Mouse (Mus musculus) liver, embryonic 14.5 days (tissue): Measurements from ENCODE around the gene Slc22a15. TPM values are rescaled to one million over a fixed set of nuclear protein-coding genes. Genes with fewer than 3 reads are reported as not detected.

ENCODE experiments used
- ATAC-seq: fragments of 200-750 bp; cut with Nextera tagmentation; 2 replicates; pipeline ENCODE4 v1.8.0; 2017; ENCODE audit warnings: moderate number of reproducible peaks, mild to moderate bottlenecking, moderate library complexity; ENCODE audit not compliant: insufficient read depth
- DNase-seq, 3 experiments: peaks; one replicate each; pipeline ENCODE4 v3.0.0-alpha.2; 2012 to 2013; ENCODE audit warnings: low read depth in 3 of 3, low spot score in 3 of 3
- H3K27ac ChIP-seq: fragments of 300-500 bp; sonication (generic); 2 replicates; pipeline ENCODE4 v1.5.1; 2014; ENCODE audit warnings: moderate library complexity, mild to moderate bottlenecking, control low read depth, inconsistent platforms
- H3K27me3 ChIP-seq: fragments of 300-500 bp; sonication (generic); 2 replicates; pipeline ENCODE4 v1.6.1; 2014; ENCODE audit warnings: mild to moderate bottlenecking, low read length, moderate library complexity; ENCODE audit not compliant: control insufficient read depth, insufficient read depth
- H3K36me3 ChIP-seq: fragments of 300-500 bp; sonication (generic); replicated peaks from 2 replicates; pipeline ENCODE4 v1.6.1; 2014; ENCODE audit warnings: low read depth; ENCODE audit not compliant: control insufficient read depth, insufficient read depth
- H3K4me1 ChIP-seq, 2 experiments: fragments of 200-500 bp in 1 of 2; fragments of 300-500 bp in 1 of 2; sonication (generic) in 1 of 2; replicated peaks; 2 replicates each; pipeline ENCODE4 v1.6.1; 2012 to 2014; ENCODE audit warnings: antibody characterized with exemption in 1 of 2, inconsistent platforms in 1 of 2, low read length in 1 of 2; ENCODE audit not compliant: control insufficient read depth in 2 of 2, insufficient read depth in 2 of 2
- H3K4me2 ChIP-seq: fragments of 300-500 bp; sonication (generic); 2 replicates; pipeline ENCODE4 v1.6.1; 2014; ENCODE audit warnings: low read depth, mild to moderate bottlenecking, control low read depth, moderate library complexity
- H3K4me3 ChIP-seq, 2 experiments: fragments of 200-500 bp in 1 of 2; fragments of 300-500 bp in 1 of 2; sonication (generic) in 1 of 2; 2 replicates each; pipeline ENCODE4 v1.5.1; 2012 to 2014; ENCODE audit warnings: low read depth in 2 of 2, low read length in 2 of 2, mild to moderate bottlenecking in 2 of 2, control low read depth in 1 of 2, inconsistent platforms in 1 of 2, moderate library complexity in 1 of 2; ENCODE audit not compliant: insufficient read depth in 1 of 2
- H3K9ac ChIP-seq: fragments of 300-500 bp; sonication (generic); replicated peaks from 2 replicates; pipeline ENCODE4 v1.6.1; 2014; ENCODE audit warnings: mild to moderate bottlenecking, control low read depth, moderate library complexity
- H3K9me3 ChIP-seq: fragments of 300-500 bp; sonication (generic); 2 replicates; pipeline ENCODE4 v1.6.1; 2016; ENCODE audit warnings: low read length, mixed read lengths; ENCODE audit not compliant: control insufficient read depth
- CTCF ChIP-seq: IDR thresholded peaks from 2 replicates; pipeline ENCODE4 v1.5.1; 2016; ENCODE audit warnings: antibody characterized with exemption, low read depth, control low read depth
- EP300 ChIP-seq: IDR thresholded peaks from 2 replicates; pipeline ENCODE4 v1.6.1; 2016; ENCODE audit warnings: antibody characterized with exemption, low read depth
- WGBS: fragments of 180-500 bp; shearing (Covaris S2); extraction: QIAGEN DNeasy Blood & Tissue Kit; methylation state at CpG from one replicate; pipeline ENCODE4 v1.1.7; 2014; ENCODE audit not compliant: insufficient replicate concordance; 5-methylcytosine and 5-hydroxymethylcytosine counted together
- polyA plus RNA-seq, 2 experiments: library from polyadenylated mRNA; depleted of rRNA in 1 of 2; stranded (reverse) in 1 of 2; unstranded in 1 of 2; fragments of >200 nt; fragmentation: Nextera tagmentation in 1 of 2; extraction: Ambion mirVana in 1 of 2; gene quantifications; 2 replicates each; pipeline versions ENCODE4 v1.2.1 to v1.2.3; 2012 to 2014

Gene Slc22a15
- polyA plus RNA-seq, 2 experiments, result 1.3 to 1.7 TPM

GRCm38 (mm10) chr3:101860151-101860550 lies 64.1 kb downstream of the Slc22a15 start:
- Histone ChIP-seq H3K9me3 (no peaks in the 10 kb centered on the region), H3K27ac (no peak overlapping the region), H3K4me3 (no peak overlapping the region), H3K27me3 (no peaks in the 10 kb centered on the region), H3K36me3 (no peaks in the 10 kb centered on the region), H3K4me2 (no peak overlapping the region), H3K4me1 (no peaks in the 10 kb centered on the region), H3K9ac (no peak overlapping the region)
- WGBS, result 69% methylated on average over 7 of the region's 7 CpGs
- no peak for TF ChIP-seq CTCF
- no peak for TF ChIP-seq EP300
- ATAC-seq, result no peak
- DNase-seq, result no peak

GRCm38 (mm10) chr3:101859740-101860139 lies 64.5 kb downstream of the Slc22a15 start:
- TF ChIP-seq EP300, result no peak
- TF ChIP-seq CTCF, result no peak
- Histone ChIP-seq H3K27ac (no peak overlapping the region), H3K27me3 (no peaks in the 10 kb centered on the region), H3K9me3 (no peaks in the 10 kb centered on the region), H3K4me3 (no peak overlapping the region), H3K9ac (no peak overlapping the region), H3K4me1 (no peaks in the 10 kb centered on the region), H3K36me3 (no peaks in the 10 kb centered on the region), H3K4me2 (no peak overlapping the region)
- WGBS, result 76% methylated on average over 7 of the region's 7 CpGs
- ATAC-seq, result no peak
- DNase-seq, result no peak

- ATAC-seq (no peak), DNase-seq (no peak)
- Histone ChIP-seq H3K27ac (no peak overlapping the region), H3K4me2 (no peak overlapping the region), H3K4me3 (no peak overlapping the region), H3K9me3 (no peaks in the 10 kb centered on the region), H3K4me1 (0 out of 4 replicates have a peak, but pooled peaks cover 0 to 2% of the 10 kb centered on the region in 2 experiments), H3K27me3 (no peaks in the 10 kb centered on the region), H3K36me3 (no peaks in the 10 kb centered on the region), H3K9ac (no peak overlapping the region)
- WGBS, result 45% methylated on average over 1 of the region's 1 CpGs
- TF ChIP-seq CTCF, result no peak
- TF ChIP-seq EP300, result no peak
These were observed 70.2 kb downstream of the Slc22a15 start for GRCm38 (mm10) chr3:101854075-101854474.

- Histone ChIP-seq H3K9me3 (no peaks in the 10 kb centered on the region), H3K4me3 (no peak overlapping the region), H3K9ac (no peak overlapping the region), H3K4me2 (no peak overlapping the region), H3K36me3 (no peaks in the 10 kb centered on the region), H3K27ac (no peak overlapping the region), H3K4me1 (0 out of 4 replicates have a peak, but pooled peaks cover 0 to 2% of the 10 kb centered on the region in 2 experiments), H3K27me3 (no peaks in the 10 kb centered on the region)
- no peak for DNase-seq
- no peak for ATAC-seq
- TF ChIP-seq EP300, result no peak
- no peak for TF ChIP-seq CTCF
- 59% methylated on average over 6 of the region's 6 CpGs for WGBS
These were observed 72.9 kb downstream of the Slc22a15 start for GRCm38 (mm10) chr3:101851363-101851762.

GRCm38 (mm10) chr3:101848816-101849215 lies 75.4 kb downstream of the Slc22a15 start, which contains the start of gene Mab21l3:
TSS of gene Mab21l3 (minus strand) at chr3:101848959.
- Histone ChIP-seq H3K9me3 (no peaks in the 10 kb centered on the region), H3K4me2 (no peak within 1 kb of the TSS), H3K27me3 (no peaks in the 10 kb centered on the region), H3K36me3 (no peaks in the 10 kb centered on the region), H3K27ac (no peak within 1 kb of the TSS), H3K4me1 (0 out of 4 replicates have a peak, but pooled peaks cover 0 to 2% of the 10 kb centered on the region in 2 experiments), H3K9ac (no peak within 1 kb of the TSS), H3K4me3 (no peak within 1 kb of the TSS)
- TF ChIP-seq EP300 (no peak), CTCF (no peak)
- DNase-seq, result no peak
- WGBS, result 67% methylated on average over 5 of the region's 5 CpGs
- no peak for ATAC-seq
